Mouse (Mus musculus) embryo, embryonic 9.5 days (tissue): ENCODE data around the gene Por.

ENCODE experiments used
- DNase-seq: peaks from one replicate; pipeline ENCODE4 v3.0.0-alpha.2; 2017; ENCODE audit errors: extremely low spot score

The Por gene

GRCm38 (mm10) chr5:135772519-135772918 is 102.7 kb downstream of the Por start:
- DNase-seq: no peak

DNA sequence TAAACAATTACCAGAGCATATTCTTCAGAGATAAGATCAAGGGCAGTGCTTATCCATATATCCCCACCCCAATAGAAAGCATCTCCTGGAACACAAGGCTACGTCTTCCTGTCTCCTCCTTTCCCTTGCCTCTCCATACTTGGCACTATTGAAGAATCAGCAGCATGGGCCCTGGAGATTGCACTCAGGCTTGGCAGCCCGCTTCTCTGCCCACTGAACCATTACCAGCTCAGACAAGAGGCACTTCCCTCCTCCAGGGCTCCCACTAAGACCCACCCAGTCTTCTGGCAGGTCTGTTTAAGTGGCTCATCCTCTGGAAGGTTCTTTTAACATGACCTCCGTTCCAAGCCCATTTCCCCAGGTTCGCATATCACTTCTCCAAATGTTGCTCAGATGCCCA is 106.7 kb downstream of the Por start:
- DNase-seq: no peak

GRCm38 (mm10) chr5:135777796-135778470 is 108.1 kb downstream of the Por start, which contains the start of gene Styxl1:
Gene Styxl1 (minus strand): TSS chr5:135778385.
- DNase-seq: no peak

GRCm38 (mm10) chr5:135778471-135779445 is 108.9 kb downstream of the Por start, which contains the start of gene Mdh2:
Gene Mdh2 (plus strand): TSS chr5:135778480.
- DNase-seq: peak; percentile 99

GRCm38 (mm10) chr5:135780331-135780730 is 110.5 kb downstream of the Por start:
- no peak for DNase-seq

GRCm38 (mm10) chr5:135782901-135783300 is 113.1 kb downstream of the Por start:
- no peak for DNase-seq
